In the genomic region with DNA sequence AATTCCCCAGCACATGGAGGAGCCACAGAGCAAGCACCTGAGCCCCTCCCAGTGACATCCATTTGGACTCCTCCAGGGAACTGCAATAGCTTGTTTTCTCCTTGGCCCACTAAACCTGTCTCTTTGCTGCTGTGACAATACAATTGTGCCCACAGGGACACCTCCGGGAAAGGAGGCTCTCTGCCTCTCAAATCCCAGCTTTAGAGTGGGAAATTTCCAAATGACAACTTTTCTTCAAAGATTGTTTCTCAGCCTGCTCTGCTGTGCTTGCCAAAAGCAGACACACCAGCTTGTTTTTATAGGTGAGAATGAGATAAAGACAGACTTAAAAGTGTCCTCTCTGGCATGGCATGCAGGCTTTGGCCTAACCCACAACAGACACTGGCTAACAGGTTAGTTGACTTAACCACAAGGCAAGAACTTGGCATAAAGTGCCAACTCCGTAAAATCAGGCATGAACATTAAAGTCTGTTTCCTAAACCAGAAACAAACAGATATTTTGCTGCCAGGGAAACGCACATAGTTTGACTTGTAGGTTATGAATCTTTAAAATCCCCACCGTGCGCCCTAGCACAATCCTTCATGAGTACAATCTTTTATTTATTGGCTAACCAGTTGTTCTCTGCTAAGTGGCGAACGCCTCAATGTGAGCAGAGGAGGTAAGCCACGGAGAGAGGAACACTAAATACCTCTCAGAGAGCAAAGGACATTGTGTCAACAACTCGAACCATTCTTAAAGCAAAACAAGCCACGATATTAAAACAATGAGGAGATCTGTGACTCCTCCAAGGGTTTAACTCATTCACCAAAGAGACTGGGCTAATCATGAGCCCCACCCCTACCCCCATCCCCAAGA, we compare ENCODE assay signal across 18 mouse cellular contexts.
DNase-seq lines count a peak whose midpoint lies in the region; ATAC-seq and TF ChIP-seq lines count a peak whose summit lies in the region.
"Had no signal": no experiment of that assay in that cellular context is flagged by ENCODE, and none has a peak within 500 bp of the region (broad histone marks: within the 10 kb centered on the region; RNA-seq: fewer than 3 reads in every experiment).

No protein-coding gene starts in this region.

- TF ChIP-seq CTCF in forebrain, postnatal 0 days (IDR thresholded peaks at IDR 0.05; ENCODE audit: low read depth) = no peak
- TF ChIP-seq CTCF in liver, adult 2 months (IDR thresholded peaks at IDR 0.05; ENCODE audit: low read depth, low read length) = no peak
- TF ChIP-seq CTCF in embryonic fibroblast, embryonic 13.5 days (IDR thresholded peaks at IDR 0.05; ENCODE audit: borderline replicate concordance, insufficient read depth, low read length) = no peak

- ATAC-seq in forebrain, postnatal 0 days = no peak
- no peak for ATAC-seq in forebrain, embryonic 11.5 days (replicated peaks; ENCODE audit: low FRiP score)
- no peak for ATAC-seq in liver, embryonic 12.5 days
- no peak for ATAC-seq in granulocyte monocyte progenitor cell, adult 5-6 weeks (replicated peaks; ENCODE audit: poor library complexity, severe bottlenecking)
- ATAC-seq: hindbrain, postnatal 0 days; Patski had no signal

- H3ac ChIP-seq in myocyte (ENCODE audit: control insufficient read depth, insufficient read length) = no peak overlapping the region

- H3K9me3 ChIP-seq in forebrain, postnatal 0 days (ENCODE audit: low read length) = no peaks in the 10 kb centered on the region
- no peaks in the 10 kb centered on the region for H3K9me3 ChIP-seq in forebrain, embryonic 11.5 days (ENCODE audit: control insufficient read depth, low read length)
- no peaks in the 10 kb centered on the region for H3K9me3 ChIP-seq in liver, embryonic 12.5 days (replicated peaks)
- H3K9me3 ChIP-seq: embryonic facial prominence, embryonic 12.5 days; forebrain, embryonic 12.5 days; heart, embryonic 12.5 days; liver, embryonic 13.5 days; neural tube, embryonic 13.5 days had no signal

- no peak overlapping the region for H3K9ac ChIP-seq in forebrain, postnatal 0 days
- no peak overlapping the region for H3K9ac ChIP-seq in forebrain, embryonic 11.5 days (ENCODE audit: low read length)
- no peak overlapping the region for H3K9ac ChIP-seq in liver, adult 2 months (ENCODE audit: low read depth, low read length)
- no peak overlapping the region for H3K9ac ChIP-seq in liver, embryonic 12.5 days
- H3K9ac ChIP-seq: embryonic facial prominence, embryonic 12.5 days; forebrain, embryonic 12.5 days; heart, embryonic 12.5 days; liver, embryonic 13.5 days; neural tube, embryonic 13.5 days had no signal

- H3K27me3 ChIP-seq in forebrain, postnatal 0 days (ENCODE audit: insufficient read depth, low read length) = no peaks in the 10 kb centered on the region
- no peaks in the 10 kb centered on the region for H3K27me3 ChIP-seq in forebrain, embryonic 11.5 days (ENCODE audit: control insufficient read depth, insufficient read depth, low read length)
- no peaks in the 10 kb centered on the region for H3K27me3 ChIP-seq in liver, adult 2 months (ENCODE audit: control insufficient read depth, insufficient read depth, low read length)
- H3K27me3 ChIP-seq in liver, embryonic 12.5 days (replicated peaks) = no peaks in the 10 kb centered on the region
- H3K27me3 ChIP-seq in myocyte (ENCODE audit: control insufficient read depth, insufficient read depth, insufficient read length) = no peaks in the 10 kb centered on the region
- H3K27me3 ChIP-seq: forebrain, embryonic 12.5 days; heart, embryonic 12.5 days; liver, embryonic 13.5 days; neural tube, embryonic 13.5 days; Patski had no signal

- no peak overlapping the region for H3K4me3 ChIP-seq in forebrain, postnatal 0 days (ENCODE audit: low read depth, low read length)
- no peak overlapping the region for H3K4me3 ChIP-seq in forebrain, embryonic 11.5 days (ENCODE audit: low read depth, low read length)
- H3K4me3 ChIP-seq in liver, adult 2 months (ENCODE audit: insufficient read depth, low read depth, low read length) = no peak overlapping the region
- H3K4me3 ChIP-seq in liver, embryonic 12.5 days = no peak overlapping the region
- H3K4me3 ChIP-seq in embryonic fibroblast, embryonic 13.5 days (ENCODE audit: insufficient read depth, low read length) = no peak overlapping the region
- no peak overlapping the region for H3K4me3 ChIP-seq in myocyte
- H3K4me3 ChIP-seq: embryonic facial prominence, embryonic 12.5 days; forebrain, embryonic 12.5 days; heart, embryonic 12.5 days; liver, embryonic 13.5 days; neural tube, embryonic 13.5 days had no signal

- peaks cover 10% of the 10 kb centered on the region; the same call in 1 of the 2 replicates for H3K79me2 ChIP-seq in liver, adult 2 months (ENCODE audit: control insufficient read depth, insufficient read depth, low read length)
- H3K79me2 ChIP-seq in myocyte (ENCODE audit: control insufficient read depth, insufficient read depth) = no peaks in the 10 kb centered on the region

- no peak overlapping the region for H3K4me2 ChIP-seq in forebrain, postnatal 0 days (ENCODE audit: low read depth)
- H3K4me2 ChIP-seq in forebrain, embryonic 11.5 days (ENCODE audit: low read depth, low read length, severe bottlenecking) = no peak overlapping the region
- no peak overlapping the region for H3K4me2 ChIP-seq in liver, embryonic 12.5 days
- peak overlapping the region; percentile 48 for H3K4me2 ChIP-seq in myocyte (ENCODE audit: low read depth)
- H3K4me2 ChIP-seq: embryonic facial prominence, embryonic 12.5 days; forebrain, embryonic 12.5 days; heart, embryonic 12.5 days; liver, embryonic 13.5 days; neural tube, embryonic 13.5 days had no signal

- 0 out of 2 replicates have a peak overlapping the region, but pooled peaks have one; percentile 29 for H3K27ac ChIP-seq in forebrain, postnatal 0 days (ENCODE audit: low read depth, low read length)
- H3K27ac ChIP-seq in forebrain, embryonic 11.5 days (ENCODE audit: low read depth, low read length) = no peak overlapping the region
- peak overlapping the region; percentile 55 for H3K27ac ChIP-seq in liver, adult 2 months (replicated peaks; ENCODE audit: insufficient read depth, low read depth, low read length)
- H3K27ac ChIP-seq in liver, embryonic 12.5 days = no peak overlapping the region
- H3K27ac ChIP-seq in embryonic fibroblast, embryonic 13.5 days (ENCODE audit: insufficient read depth, low read length) = peak overlapping the region; percentile 42; the same call in 1 of the 2 replicates
- H3K27ac ChIP-seq: embryonic facial prominence, embryonic 12.5 days; forebrain, embryonic 12.5 days; hindbrain, postnatal 0 days; liver, embryonic 13.5 days; neural tube, embryonic 13.5 days had no signal

- TF ChIP-seq POLR2A in liver, adult 2 months (IDR thresholded peaks at IDR 0.05; ENCODE audit: extremely low read depth, insufficient read depth, low read length) = no peak
- TF ChIP-seq POLR2A in embryonic fibroblast, embryonic 13.5 days (IDR thresholded peaks at IDR 0.05; ENCODE audit: low read depth, low read length) = no peak
- TF ChIP-seq POLR2A in myocyte (IDR thresholded peaks at IDR 0.05; ENCODE audit: insufficient read length, low read depth) = no peak

- WGBS in forebrain, postnatal 0 days = 52% methylated on average over 10 of the region's 10 CpGs
- 70% methylated on average over 10 of the region's 10 CpGs for WGBS in forebrain, embryonic 11.5 days
- WGBS in liver, adult 2 months = 38% methylated on average over 10 of the region's 10 CpGs
- WGBS in liver, embryonic 12.5 days (ENCODE audit: insufficient replicate concordance) = 77% methylated on average over 10 of the region's 10 CpGs

- no peaks in the 10 kb centered on the region for H3K4me1 ChIP-seq in forebrain, postnatal 0 days (ENCODE audit: insufficient read depth)
- H3K4me1 ChIP-seq in forebrain, embryonic 11.5 days (replicated peaks; ENCODE audit: control insufficient read depth, insufficient read depth, low read length) = no peaks in the 10 kb centered on the region
- peaks cover 13% of the 10 kb centered on the region for H3K4me1 ChIP-seq in liver, adult 2 months (ENCODE audit: control insufficient read depth, insufficient read depth, low read length)
- no peaks in the 10 kb centered on the region for H3K4me1 ChIP-seq in liver, embryonic 12.5 days
- H3K4me1 ChIP-seq in embryonic fibroblast, embryonic 13.5 days (ENCODE audit: control insufficient read depth, insufficient read depth, low read length) = peaks cover 5% of the 10 kb centered on the region; the same call in 1 of the 2 replicates

- no peak for DNase-seq in forebrain, postnatal 0 days
- DNase-seq in forebrain, embryonic 11.5 days (ENCODE audit: low spot score) = no peak
- peak; percentile 75 for DNase-seq in liver, adult 2 months (ENCODE audit: extremely low read depth, low read depth, low spot score)
- no peak for DNase-seq in embryo, embryonic 9.5 days (ENCODE audit: extremely low spot score)
- DNase-seq: cerebellum, postnatal 36 days; heart, postnatal 4 days; liver, embryonic 13.5 days; right cerebral cortex, postnatal 4 days had no signal

- no peaks in the 10 kb centered on the region for H3K36me3 ChIP-seq in forebrain, postnatal 0 days (ENCODE audit: insufficient read depth)
- H3K36me3 ChIP-seq in forebrain, embryonic 11.5 days (ENCODE audit: control insufficient read depth, insufficient read depth, low read length) = no peaks in the 10 kb centered on the region
- no peaks in the 10 kb centered on the region for H3K36me3 ChIP-seq in liver, adult 2 months (ENCODE audit: control insufficient read depth, insufficient read depth, low read length)
- no peaks in the 10 kb centered on the region for H3K36me3 ChIP-seq in liver, embryonic 12.5 days
- H3K36me3 ChIP-seq in myocyte (ENCODE audit: control insufficient read depth, insufficient read depth) = no peaks in the 10 kb centered on the region
- H3K36me3 ChIP-seq: embryonic facial prominence, embryonic 12.5 days; forebrain, embryonic 12.5 days; heart, embryonic 12.5 days; liver, embryonic 13.5 days; neural tube, embryonic 13.5 days had no signal

TF ChIP-seq in myocyte, 11 proteins besides CTCF, POLR2A, EP300 and RAD21:
- TF ChIP-seq E2F4 (IDR thresholded peaks at IDR 0.05; ENCODE audit: insufficient read depth) (no peak), CEBPB (IDR thresholded peaks at IDR 0.05; ENCODE audit: insufficient read depth, poor library complexity, severe bottlenecking) (no peak), SRF (IDR thresholded peaks at IDR 0.05; ENCODE audit: control insufficient read depth, insufficient read length, low read depth) (no peak), MYOG (IDR thresholded peaks at IDR 0.05; ENCODE audit: control insufficient read depth in 1 of 3, insufficient read depth in 1 of 3, insufficient read length in 2 of 3, low read depth in 2 of 3) (no peak), MYOD1 (IDR thresholded peaks at IDR 0.05; ENCODE audit: control insufficient read depth in 1 of 3, insufficient read length in 2 of 3, low read depth in 2 of 3) (no peak)

Comparison
In these comparisons a context has a peak if more than half of its experiments do, and no peak if none do; other contexts are left out.
1. H3K27ac ChIP-seq: peak in forebrain, postnatal 0 days (single experiment), liver, adult 2 months (single experiment) and embryonic fibroblast, embryonic 13.5 days (single experiment); none in forebrain, embryonic 11.5 days (single experiment) and liver, embryonic 12.5 days (single experiment).